In the genomic region with DNA sequence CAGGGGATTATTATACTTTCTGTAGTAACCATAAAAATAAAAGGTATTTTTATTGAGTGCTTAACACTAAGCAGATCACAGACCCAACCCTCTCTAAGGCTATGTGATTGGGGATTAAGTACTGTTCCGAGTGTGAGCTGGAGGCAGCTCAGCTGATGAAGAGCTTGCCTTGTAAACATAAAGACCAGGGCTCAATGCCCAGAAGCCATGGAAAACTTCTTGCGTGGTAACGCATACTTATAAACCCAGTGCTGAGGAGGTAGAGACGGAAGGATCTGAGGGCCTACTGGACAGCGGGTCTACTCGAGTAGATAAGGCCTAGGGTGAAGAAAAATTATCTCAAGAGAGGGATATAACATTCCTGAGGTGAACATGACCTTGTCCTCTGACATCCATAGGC, we compare ENCODE assay signal across 22 mouse cellular contexts. TPM values are rescaled to one million over a fixed set of nuclear protein-coding genes. Genes with fewer than 3 reads are reported as not detected.
DNase-seq lines count a peak whose midpoint lies in the region; ATAC-seq and TF ChIP-seq lines count a peak whose summit lies in the region.
"Had no signal": no experiment of that assay in that cellular context is flagged by ENCODE, and none has a peak within 500 bp of the region (broad histone marks: within the 10 kb centered on the region; RNA-seq: fewer than 3 reads in every experiment).

No protein-coding gene starts in this region.

- H3K9me3 ChIP-seq in forebrain, embryonic 14.5 days (replicated peaks; ENCODE audit: control insufficient read depth, low read length): no peaks in the 10 kb centered on the region
- H3K9me3 ChIP-seq in forebrain, embryonic 11.5 days (ENCODE audit: control insufficient read depth, low read length): no peaks in the 10 kb centered on the region
- no peaks in the 10 kb centered on the region; the same call in 1 of the 2 replicates for H3K9me3 ChIP-seq in hindbrain, embryonic 16.5 days (ENCODE audit: control insufficient read depth, low read length)
- no peaks in the 10 kb centered on the region for H3K9me3 ChIP-seq in hindbrain, embryonic 13.5 days
- H3K9me3 ChIP-seq in midbrain, embryonic 15.5 days: no peaks in the 10 kb centered on the region
- no peaks in the 10 kb centered on the region for H3K9me3 ChIP-seq in midbrain, postnatal 0 days (ENCODE audit: low read length)
- H3K9me3 ChIP-seq in forebrain, postnatal 0 days (ENCODE audit: low read length): no peaks in the 10 kb centered on the region

- H3K4me3 ChIP-seq in forebrain, embryonic 14.5 days (ENCODE audit: low read depth, low read length): no peak overlapping the region
- no peak overlapping the region for H3K4me3 ChIP-seq in forebrain, embryonic 11.5 days (ENCODE audit: low read depth, low read length)
- H3K4me3 ChIP-seq in hindbrain, embryonic 16.5 days (ENCODE audit: low read length): no peak overlapping the region
- H3K4me3 ChIP-seq in hindbrain, embryonic 13.5 days: no peak overlapping the region
- H3K4me3 ChIP-seq in midbrain, embryonic 15.5 days: no peak overlapping the region
- H3K4me3 ChIP-seq in midbrain, postnatal 0 days (ENCODE audit: low read depth, low read length): no peak overlapping the region
- no peak overlapping the region for H3K4me3 ChIP-seq in forebrain, postnatal 0 days (ENCODE audit: low read depth, low read length)
- H3K4me3 ChIP-seq: heart, embryonic 13.5 days had no signal

- H3K4me2 ChIP-seq in forebrain, embryonic 14.5 days (ENCODE audit: low read length): no peak overlapping the region
- no peak overlapping the region for H3K4me2 ChIP-seq in forebrain, embryonic 11.5 days (ENCODE audit: low read depth, low read length, severe bottlenecking)
- no peak overlapping the region for H3K4me2 ChIP-seq in hindbrain, embryonic 16.5 days (ENCODE audit: low read length)
- no peak overlapping the region for H3K4me2 ChIP-seq in hindbrain, embryonic 13.5 days
- H3K4me2 ChIP-seq in midbrain, embryonic 15.5 days: no peak overlapping the region
- no peak overlapping the region for H3K4me2 ChIP-seq in midbrain, postnatal 0 days (ENCODE audit: low read depth, low read length, poor library complexity, severe bottlenecking)
- H3K4me2 ChIP-seq in forebrain, postnatal 0 days (ENCODE audit: low read depth): no peak overlapping the region
- H3K4me2 ChIP-seq: heart, embryonic 13.5 days had no signal

- 78% methylated on average over 6 of the region's 6 CpGs for WGBS in forebrain, embryonic 14.5 days
- WGBS in forebrain, embryonic 11.5 days: 90% methylated on average over 6 of the region's 6 CpGs
- WGBS in hindbrain, embryonic 16.5 days: 86% methylated on average over 6 of the region's 6 CpGs
- 90% methylated on average over 6 of the region's 6 CpGs for WGBS in hindbrain, embryonic 13.5 days
- WGBS in midbrain, embryonic 15.5 days: 85% methylated on average over 6 of the region's 6 CpGs
- 69% methylated on average over 6 of the region's 6 CpGs for WGBS in midbrain, postnatal 0 days
- 67% methylated on average over 6 of the region's 6 CpGs for WGBS in forebrain, postnatal 0 days

- H3K27ac ChIP-seq in forebrain, embryonic 14.5 days (ENCODE audit: low read depth, low read length): no peak overlapping the region
- H3K27ac ChIP-seq in forebrain, embryonic 11.5 days (ENCODE audit: low read depth, low read length): no peak overlapping the region
- H3K27ac ChIP-seq in hindbrain, embryonic 16.5 days (ENCODE audit: low read depth, low read length): no peak overlapping the region
- no peak overlapping the region for H3K27ac ChIP-seq in hindbrain, embryonic 13.5 days
- H3K27ac ChIP-seq in midbrain, embryonic 15.5 days: no peak overlapping the region
- H3K27ac ChIP-seq in midbrain, postnatal 0 days (ENCODE audit: low read depth, low read length): no peak overlapping the region
- no peak overlapping the region for H3K27ac ChIP-seq in forebrain, postnatal 0 days (ENCODE audit: low read depth, low read length)
- H3K27ac ChIP-seq: heart, embryonic 13.5 days had no signal

- no peak for DNase-seq in forebrain, embryonic 14.5 days (ENCODE audit: low spot score)
- DNase-seq in forebrain, embryonic 11.5 days (ENCODE audit: low spot score): no peak
- DNase-seq in midbrain, postnatal 0 days (ENCODE audit: low spot score): no peak
- no peak for DNase-seq in forebrain, postnatal 0 days
- DNase-seq: adrenal gland, postnatal 25 days; cerebellum, adult 2 months; gastrocnemius, postnatal 36 days; heart, adult 11 months; heart, postnatal 36 days; kidney, adult 8-10 months had no signal

- ATAC-seq in forebrain, embryonic 14.5 days: peak; percentile 18; the same call in 1 of the 2 replicates
- ATAC-seq in forebrain, embryonic 11.5 days (replicated peaks; ENCODE audit: low FRiP score): no peak
- ATAC-seq in hindbrain, embryonic 16.5 days: peak; percentile 62
- ATAC-seq in hindbrain, embryonic 13.5 days (ENCODE audit: low FRiP score): no peak; the same call in 1 of the 2 replicates
- ATAC-seq in midbrain, embryonic 15.5 days (replicated peaks): peak; percentile 50
- ATAC-seq in midbrain, postnatal 0 days (ENCODE audit: low FRiP score): no peak
- ATAC-seq in forebrain, postnatal 0 days: peak; percentile 12; the same call in 1 of the 2 replicates
- ATAC-seq: activated CD4-positive, CD25-positive, alpha-beta regulatory T cell, adult 4 months; intestine, embryonic 16.5 days; Patski had no signal

- H3K36me3 ChIP-seq in forebrain, embryonic 14.5 days (ENCODE audit: control insufficient read depth, insufficient read depth, low read length): no peaks in the 10 kb centered on the region
- H3K36me3 ChIP-seq in forebrain, embryonic 11.5 days (ENCODE audit: control insufficient read depth, insufficient read depth, low read length): no peaks in the 10 kb centered on the region
- H3K36me3 ChIP-seq in hindbrain, embryonic 16.5 days (ENCODE audit: control insufficient read depth, insufficient read depth, low read length): no peaks in the 10 kb centered on the region
- no peaks in the 10 kb centered on the region for H3K36me3 ChIP-seq in hindbrain, embryonic 13.5 days
- H3K36me3 ChIP-seq in midbrain, embryonic 15.5 days (replicated peaks): no peaks in the 10 kb centered on the region
- H3K36me3 ChIP-seq in midbrain, postnatal 0 days (ENCODE audit: insufficient read depth, low read length): no peaks in the 10 kb centered on the region
- no peaks in the 10 kb centered on the region for H3K36me3 ChIP-seq in forebrain, postnatal 0 days (ENCODE audit: insufficient read depth)
- H3K36me3 ChIP-seq: heart, embryonic 13.5 days had no signal

- no peak for TF ChIP-seq CTCF in midbrain, postnatal 0 days (IDR thresholded peaks at IDR 0.05)
- TF ChIP-seq CTCF in forebrain, postnatal 0 days (IDR thresholded peaks at IDR 0.05; ENCODE audit: low read depth): no peak

- no peaks in the 10 kb centered on the region for H3K4me1 ChIP-seq in forebrain, embryonic 14.5 days (ENCODE audit: control insufficient read depth, insufficient read depth, low read length)
- no peaks in the 10 kb centered on the region for H3K4me1 ChIP-seq in forebrain, embryonic 11.5 days (replicated peaks; ENCODE audit: control insufficient read depth, insufficient read depth, low read length)
- H3K4me1 ChIP-seq in hindbrain, embryonic 16.5 days (ENCODE audit: control insufficient read depth, insufficient read depth, low read depth, low read length): no peaks in the 10 kb centered on the region
- no peaks in the 10 kb centered on the region for H3K4me1 ChIP-seq in hindbrain, embryonic 13.5 days (replicated peaks)
- H3K4me1 ChIP-seq in midbrain, embryonic 15.5 days: no peaks in the 10 kb centered on the region
- no peaks in the 10 kb centered on the region for H3K4me1 ChIP-seq in midbrain, postnatal 0 days (ENCODE audit: insufficient read depth, low read length)
- no peaks in the 10 kb centered on the region for H3K4me1 ChIP-seq in forebrain, postnatal 0 days (ENCODE audit: insufficient read depth)

- H3K9ac ChIP-seq in forebrain, embryonic 14.5 days (ENCODE audit: low read length): no peak overlapping the region
- no peak overlapping the region for H3K9ac ChIP-seq in forebrain, embryonic 11.5 days (ENCODE audit: low read length)
- H3K9ac ChIP-seq in hindbrain, embryonic 16.5 days (ENCODE audit: low read depth, low read length): no peak overlapping the region
- no peak overlapping the region for H3K9ac ChIP-seq in hindbrain, embryonic 13.5 days
- no peak overlapping the region for H3K9ac ChIP-seq in midbrain, embryonic 15.5 days
- no peak overlapping the region for H3K9ac ChIP-seq in midbrain, postnatal 0 days (replicated peaks; ENCODE audit: low read length, poor library complexity, severe bottlenecking)
- H3K9ac ChIP-seq in forebrain, postnatal 0 days: no peak overlapping the region
- H3K9ac ChIP-seq: heart, embryonic 13.5 days had no signal

- no peaks in the 10 kb centered on the region for H3K27me3 ChIP-seq in forebrain, embryonic 14.5 days (replicated peaks; ENCODE audit: control insufficient read depth, insufficient read depth, low read length)
- no peaks in the 10 kb centered on the region for H3K27me3 ChIP-seq in forebrain, embryonic 11.5 days (ENCODE audit: control insufficient read depth, insufficient read depth, low read length)
- no peaks in the 10 kb centered on the region for H3K27me3 ChIP-seq in hindbrain, embryonic 16.5 days (replicated peaks; ENCODE audit: control insufficient read depth, insufficient read depth, low read length)
- H3K27me3 ChIP-seq in hindbrain, embryonic 13.5 days: no peaks in the 10 kb centered on the region
- no peaks in the 10 kb centered on the region for H3K27me3 ChIP-seq in midbrain, embryonic 15.5 days (replicated peaks)
- no peaks in the 10 kb centered on the region for H3K27me3 ChIP-seq in midbrain, postnatal 0 days (ENCODE audit: insufficient read depth, low read length)
- H3K27me3 ChIP-seq in forebrain, postnatal 0 days (ENCODE audit: insufficient read depth, low read length): no peaks in the 10 kb centered on the region
- H3K27me3 ChIP-seq: CH12.LX; heart, embryonic 13.5 days had no signal

RNA-seq across cellular contexts. Expression of a gene that starts 12.0 kb away (rescaled TPM):
- polyA plus RNA-seq in forebrain, embryonic 14.5 days (2014; fragmentation: Nextera tagmentation; extraction: Ambion mirVana): not detected in 2 replicates
- polyA plus RNA-seq in forebrain, embryonic 11.5 days (2014; fragmentation: Nextera tagmentation; extraction: Ambion mirVana): not detected in 2 replicates
- polyA plus RNA-seq in hindbrain, embryonic 16.5 days (2015; fragmentation: Nextera tagmentation; extraction: Ambion mirVana): 0.45 TPM in 1 of 2 replicates, not detected in the other
- polyA plus RNA-seq in hindbrain, embryonic 13.5 days (2015; fragmentation: Nextera tagmentation; extraction: Ambion mirVana): 0.57 TPM in 1 of 2 replicates, not detected in the other
- not detected in 2 replicates for polyA plus RNA-seq in midbrain, embryonic 15.5 days (2015; fragmentation: Nextera tagmentation; extraction: Ambion mirVana)
- total RNA-seq in midbrain, postnatal 0 days (2014; rRNA removed): 0.71 TPM in 1 of 2 replicates, not detected in the other
- polyA plus RNA-seq in midbrain, postnatal 0 days (2015; fragmentation: Nextera tagmentation; extraction: Ambion mirVana): 0.29 TPM in 1 of 2 replicates, not detected in the other
- 1.00 and 1.2 TPM in 2 replicates for total RNA-seq in forebrain, postnatal 0 days (2014; rRNA removed)
- polyA plus RNA-seq in forebrain, postnatal 0 days (2015; fragmentation: Nextera tagmentation; extraction: Ambion mirVana): 0.27 TPM in 1 of 2 replicates, not detected in the other
- total RNA-seq: adrenal gland, adult 18-20 months; adrenal gland, postnatal 25 days; CH12.LX; gastrocnemius, adult 8-10 months; gastrocnemius, postnatal 36 days; heart, postnatal 36 days had no signal
- polyA plus RNA-seq: activated CD4-positive, CD25-positive, alpha-beta regulatory T cell, adult 4 months; cerebellum, adult 2 months; embryonic facial prominence, embryonic 11.5 days; heart, embryonic 13.5 days; heart, postnatal 0 days; intestine, embryonic 16.5 days; Patski had no signal

RNA-seq across cellular contexts. Expression of a gene that starts 32.3 kb away (rescaled TPM):
- polyA plus RNA-seq in forebrain, embryonic 14.5 days (2014; fragmentation: Nextera tagmentation; extraction: Ambion mirVana): not detected in 2 replicates
- not detected in 2 replicates for polyA plus RNA-seq in forebrain, embryonic 11.5 days (2014; fragmentation: Nextera tagmentation; extraction: Ambion mirVana)
- not detected in 2 replicates for polyA plus RNA-seq in hindbrain, embryonic 16.5 days (2015; fragmentation: Nextera tagmentation; extraction: Ambion mirVana)
- not detected in 2 replicates for polyA plus RNA-seq in hindbrain, embryonic 13.5 days (2015; fragmentation: Nextera tagmentation; extraction: Ambion mirVana)
- not detected in 2 replicates for polyA plus RNA-seq in midbrain, embryonic 15.5 days (2015; fragmentation: Nextera tagmentation; extraction: Ambion mirVana)
- total RNA-seq in midbrain, postnatal 0 days (2014; rRNA removed): not detected in 2 replicates
- not detected in 2 replicates for polyA plus RNA-seq in midbrain, postnatal 0 days (2015; fragmentation: Nextera tagmentation; extraction: Ambion mirVana)
- total RNA-seq in forebrain, postnatal 0 days (2014; rRNA removed): not detected in 2 replicates
- not detected in 2 replicates for polyA plus RNA-seq in forebrain, postnatal 0 days (2015; fragmentation: Nextera tagmentation; extraction: Ambion mirVana)
- total RNA-seq: adrenal gland, adult 18-20 months; adrenal gland, postnatal 25 days; CH12.LX; gastrocnemius, adult 8-10 months; gastrocnemius, postnatal 36 days; heart, postnatal 36 days had no signal
- polyA plus RNA-seq: activated CD4-positive, CD25-positive, alpha-beta regulatory T cell, adult 4 months; cerebellum, adult 2 months; embryonic facial prominence, embryonic 11.5 days; heart, embryonic 13.5 days; heart, postnatal 0 days; intestine, embryonic 16.5 days; Patski had no signal

RNA-seq across cellular contexts. Expression of a gene that starts 50.9 kb away (rescaled TPM):
- polyA plus RNA-seq in forebrain, embryonic 14.5 days (2014; fragmentation: Nextera tagmentation; extraction: Ambion mirVana): not detected in 2 replicates
- polyA plus RNA-seq in forebrain, embryonic 11.5 days (2014; fragmentation: Nextera tagmentation; extraction: Ambion mirVana): not detected in 2 replicates
- not detected in 2 replicates for polyA plus RNA-seq in hindbrain, embryonic 16.5 days (2015; fragmentation: Nextera tagmentation; extraction: Ambion mirVana)
- not detected in 2 replicates for polyA plus RNA-seq in hindbrain, embryonic 13.5 days (2015; fragmentation: Nextera tagmentation; extraction: Ambion mirVana)
- polyA plus RNA-seq in midbrain, embryonic 15.5 days (2015; fragmentation: Nextera tagmentation; extraction: Ambion mirVana): not detected in 2 replicates
- not detected in 2 replicates for total RNA-seq in midbrain, postnatal 0 days (2014; rRNA removed)
- not detected in 2 replicates for polyA plus RNA-seq in midbrain, postnatal 0 days (2015; fragmentation: Nextera tagmentation; extraction: Ambion mirVana)
- total RNA-seq in forebrain, postnatal 0 days (2014; rRNA removed): not detected in 2 replicates
- polyA plus RNA-seq in forebrain, postnatal 0 days (2015; fragmentation: Nextera tagmentation; extraction: Ambion mirVana): not detected in 2 replicates
- total RNA-seq: adrenal gland, adult 18-20 months; adrenal gland, postnatal 25 days; CH12.LX; gastrocnemius, adult 8-10 months; gastrocnemius, postnatal 36 days; heart, postnatal 36 days had no signal
- polyA plus RNA-seq: activated CD4-positive, CD25-positive, alpha-beta regulatory T cell, adult 4 months; cerebellum, adult 2 months; embryonic facial prominence, embryonic 11.5 days; heart, embryonic 13.5 days; heart, postnatal 0 days; intestine, embryonic 16.5 days; Patski had no signal

Comparison
In these comparisons a context has a peak if more than half of its experiments do, and no peak if none do; other contexts are left out.
1. ATAC-seq: peak in forebrain, embryonic 14.5 days (single experiment), hindbrain, embryonic 16.5 days (single experiment), midbrain, embryonic 15.5 days (single experiment) and forebrain, postnatal 0 days (single experiment); none in forebrain, embryonic 11.5 days (single experiment), hindbrain, embryonic 13.5 days (single experiment) and midbrain, postnatal 0 days (single experiment).